Mouse (Mus musculus) heart, postnatal 0 days (tissue): ENCODE data around the gene Anks1b.

Experiments used
- CTCF ChIP-seq: IDR thresholded peaks from 2 replicates; pipeline ENCODE4 v1.5.1; 2016; ENCODE audit warnings: antibody characterized with exemption, control low read depth, low read depth
- EP300 ChIP-seq: IDR thresholded peaks from 2 replicates; pipeline ENCODE4 v1.6.1; 2016; ENCODE audit warnings: antibody characterized with exemption, low read depth

DNA sequence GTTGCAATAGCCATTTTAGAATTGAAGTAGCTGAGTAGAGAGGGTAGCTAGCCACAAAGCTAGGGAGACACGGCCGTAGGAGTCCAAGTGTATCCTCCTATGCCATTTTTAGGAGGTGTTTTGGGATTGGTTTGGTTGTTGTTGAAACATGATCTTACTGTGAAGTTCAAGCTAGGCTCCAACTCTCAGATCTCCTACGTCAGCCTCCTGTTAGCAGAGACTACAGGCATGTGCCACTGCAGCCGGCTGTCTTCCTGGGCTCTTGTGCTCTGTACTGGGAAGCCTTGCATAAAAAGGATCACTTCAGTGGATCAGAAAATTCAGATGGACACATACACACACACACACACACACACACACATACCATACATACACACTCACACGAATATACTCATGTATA, 1059.8 kb downstream of the Anks1b start:
- TF ChIP-seq CTCF (no peak), EP300 (no peak)
